Mouse (Mus musculus) adrenal gland, postnatal 14 days (tissue): ENCODE measurements around the gene Nos1ap. TPM values are rescaled to one million over a fixed set of nuclear protein-coding genes. Genes with fewer than 3 reads are reported as not detected.
A peak's percentile ranks its signal among the peaks of the same experiment; 100 is the strongest.

ENCODE experiments used
- DNase-seq: peaks from one replicate; pipeline ENCODE4 v3.0.0; 2021; ENCODE audit warnings: mixed read lengths
- total RNA-seq: library from RNA; stranded (reverse); gene quantifications from 2 replicates; pipeline ENCODE4 v1.2.3, GENCODE M21; 2021

Gene Nos1ap
- total RNA-seq, 1 experiment from 2014 or later, result 20.0 TPM

DNA sequence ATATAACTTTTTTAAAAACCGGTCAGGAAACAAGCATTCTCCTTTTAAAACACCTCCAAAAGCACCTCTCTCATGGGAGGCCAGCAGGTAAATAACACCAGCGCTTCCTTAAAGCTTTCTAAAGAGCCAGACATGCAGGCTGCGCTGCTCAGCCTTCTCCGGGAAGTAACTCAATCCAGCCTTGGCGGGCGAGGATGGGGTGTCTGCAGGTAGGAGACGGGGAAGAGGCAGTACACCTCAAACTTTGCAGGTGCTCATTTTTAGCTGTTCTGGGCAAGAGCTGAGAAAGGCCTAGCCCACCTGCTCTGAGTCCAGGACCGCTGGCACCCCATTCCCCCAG lies 812 bp downstream of the Nos1ap start:
- DNase-seq, result no peak

DNA sequence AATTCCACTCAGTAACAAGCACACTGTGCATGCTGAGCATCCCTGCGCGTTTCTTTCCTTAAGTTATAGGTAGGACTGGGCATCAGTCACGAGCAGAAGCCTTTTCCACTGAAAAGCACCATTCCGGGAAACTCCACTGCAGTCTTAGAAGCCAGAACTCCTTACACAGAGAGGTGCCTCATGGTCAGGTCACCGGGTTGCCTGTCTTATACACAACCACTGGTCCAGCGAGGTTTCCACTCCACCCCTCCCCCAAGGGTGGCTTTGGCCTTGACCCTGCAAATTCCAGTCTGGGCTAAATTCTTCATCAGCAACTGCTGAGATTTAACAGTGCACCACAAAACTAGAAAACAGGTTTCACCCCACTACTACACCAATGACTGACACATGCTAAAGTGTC lies 1.3 kb downstream of the Nos1ap start:
- peak; percentile 47 for DNase-seq

DNA sequence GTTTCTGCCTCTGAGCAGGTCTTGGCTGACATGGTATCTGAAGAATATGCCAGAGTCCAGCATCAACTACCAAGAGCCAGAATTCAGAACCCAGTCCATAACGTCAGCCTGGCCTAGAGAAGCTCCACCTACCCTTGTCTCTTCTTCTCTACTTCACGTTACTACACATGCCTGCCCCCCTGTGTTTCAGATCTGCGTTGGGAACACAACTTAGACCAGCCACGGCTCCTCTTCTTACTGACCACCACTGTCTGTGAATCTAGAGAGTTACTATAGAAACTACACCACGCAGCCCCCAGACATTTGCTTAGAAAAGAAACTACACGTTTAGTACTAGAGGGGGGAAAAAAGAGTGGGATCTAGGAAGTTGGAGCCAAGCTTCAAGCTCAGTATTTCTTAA lies 2.9 kb downstream of the Nos1ap start:
- DNase-seq, result no peak

DNA sequence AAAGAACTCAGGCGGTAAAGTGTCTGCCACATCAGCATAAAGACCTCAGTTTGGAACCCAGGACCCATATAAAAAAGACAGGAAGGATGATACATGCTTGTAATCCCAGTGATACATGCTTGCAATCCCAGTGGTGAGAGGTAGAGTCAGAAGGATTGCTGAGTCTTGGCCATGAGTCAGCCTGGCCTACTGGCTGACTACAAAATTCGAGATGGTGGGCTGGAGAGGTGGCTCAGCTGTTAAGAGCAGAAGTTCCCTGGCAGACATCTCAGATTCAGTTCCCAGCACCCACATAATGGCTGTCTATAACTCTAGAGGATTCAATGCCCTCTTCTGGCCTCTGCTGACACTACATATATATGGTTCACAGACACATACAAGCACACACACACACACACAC lies 5.7 kb downstream of the Nos1ap start:
- DNase-seq, result no peak

DNA sequence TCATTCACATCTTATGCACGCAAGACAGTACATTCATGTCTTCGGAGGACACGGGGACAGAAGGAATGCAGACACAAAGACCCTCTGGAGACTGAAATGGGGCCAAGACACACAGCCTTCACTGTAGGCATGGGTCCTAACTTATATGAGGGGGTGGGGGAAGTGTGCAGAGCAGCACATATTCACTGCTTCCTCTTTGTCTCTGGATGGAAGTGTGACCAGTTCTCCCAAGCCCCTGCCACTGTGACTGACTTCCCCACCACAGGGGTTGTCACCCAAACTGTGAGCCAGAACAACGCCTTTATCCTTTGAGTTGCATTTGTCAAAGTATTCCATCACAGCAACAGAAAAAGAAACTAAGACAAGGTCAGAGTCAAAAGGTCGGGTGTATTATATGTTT lies 7.3 kb downstream of the Nos1ap start:
- no peak for DNase-seq

DNA sequence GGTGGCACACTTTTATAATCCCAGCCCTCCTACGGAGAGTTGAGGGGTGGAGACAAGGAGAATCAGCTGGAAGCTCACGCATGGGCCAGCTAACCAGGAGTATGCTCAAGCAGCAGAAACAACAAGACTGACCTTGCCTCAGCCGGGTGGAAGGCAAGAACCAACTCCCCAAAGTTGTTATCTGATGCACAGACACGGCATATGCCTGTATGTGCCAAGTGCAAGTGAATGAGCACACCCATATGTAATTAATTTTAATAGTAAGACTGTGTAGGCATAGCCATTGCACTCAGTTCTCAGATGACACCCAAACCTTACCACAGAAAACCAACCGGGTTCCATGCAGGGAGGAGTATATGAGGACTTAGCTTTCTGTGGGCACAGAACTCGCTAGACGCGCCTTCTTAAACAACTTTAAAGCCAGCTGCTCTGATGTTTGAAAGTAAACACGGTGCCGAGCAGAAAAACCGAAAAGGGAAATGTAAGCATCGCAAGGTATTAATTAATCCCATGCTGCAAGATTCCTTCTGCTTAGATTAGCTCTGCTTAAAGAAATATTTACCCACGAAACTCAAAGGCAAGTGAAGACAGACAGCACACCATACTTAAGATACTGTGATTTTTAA lies 9.1 kb downstream of the Nos1ap start:
- no peak for DNase-seq

DNA sequence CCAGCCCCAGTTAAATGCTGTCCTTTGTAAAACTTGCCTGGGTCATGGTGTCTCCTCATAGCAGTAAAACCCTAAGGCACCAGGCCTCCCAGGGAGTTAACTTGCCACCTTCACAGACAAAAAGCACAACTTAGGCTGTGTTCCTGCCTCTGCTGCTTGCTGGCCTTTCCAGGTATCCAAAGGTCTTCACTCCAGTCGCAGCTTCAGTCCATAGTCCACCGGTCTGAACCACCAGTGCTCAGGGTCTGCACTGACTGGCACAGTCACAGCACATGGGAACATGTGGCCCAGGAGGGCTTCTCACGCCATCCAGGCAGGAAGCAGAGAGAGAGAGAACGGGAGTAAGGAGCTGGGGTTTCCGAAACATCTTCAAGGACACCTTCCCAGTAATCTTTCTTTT lies 10.2 kb downstream of the Nos1ap start:
- no peak for DNase-seq

DNA sequence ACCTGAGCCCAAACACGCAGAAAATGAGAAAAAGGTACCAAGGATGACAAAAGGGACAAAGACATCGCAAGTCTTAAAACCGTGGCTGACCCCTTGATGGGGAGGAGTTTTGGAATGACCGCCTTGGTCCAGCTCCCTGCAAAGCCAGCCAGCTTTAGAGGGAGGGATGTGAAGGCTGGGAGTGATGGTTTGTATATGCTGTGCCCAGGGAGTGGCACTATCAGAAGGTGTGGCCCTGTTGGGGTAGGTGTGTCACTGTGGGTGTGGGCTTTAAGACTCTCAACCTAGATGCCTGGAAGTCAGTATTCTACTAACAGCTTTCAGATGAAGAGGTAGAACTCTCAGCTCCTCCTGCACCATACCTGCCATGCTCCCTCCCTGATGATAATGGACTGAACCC lies 10.6 kb downstream of the Nos1ap start:
- DNase-seq, result no peak

GRCm38 (mm10) chr1:170576728-170577065 lies 13.0 kb downstream of the Nos1ap start:
- DNase-seq, result no peak

- DNase-seq, result no peak
These were observed 13.5 kb downstream of the Nos1ap start for GRCm38 (mm10) chr1:170576012-170576727.

DNA sequence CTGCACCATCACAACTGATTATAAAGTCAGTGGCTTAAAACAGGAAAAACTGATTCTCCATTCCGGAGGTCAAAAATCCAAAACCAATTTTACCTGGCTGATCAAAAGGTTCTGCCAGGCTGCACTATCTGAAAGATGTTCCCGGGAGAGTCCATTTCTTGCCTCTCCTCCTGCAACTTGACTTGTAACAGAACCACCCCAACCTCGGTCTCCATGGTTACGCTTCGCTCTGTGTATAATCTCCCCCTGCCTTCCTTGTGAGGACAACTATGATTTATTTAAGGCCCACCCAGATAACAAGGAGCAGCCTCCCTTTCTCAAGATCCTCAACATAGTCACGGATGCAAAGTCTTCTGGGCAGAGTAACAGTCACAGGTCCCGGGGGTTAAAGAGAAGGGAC lies 16.5 kb downstream of the Nos1ap start:
- DNase-seq, result no peak

DNA sequence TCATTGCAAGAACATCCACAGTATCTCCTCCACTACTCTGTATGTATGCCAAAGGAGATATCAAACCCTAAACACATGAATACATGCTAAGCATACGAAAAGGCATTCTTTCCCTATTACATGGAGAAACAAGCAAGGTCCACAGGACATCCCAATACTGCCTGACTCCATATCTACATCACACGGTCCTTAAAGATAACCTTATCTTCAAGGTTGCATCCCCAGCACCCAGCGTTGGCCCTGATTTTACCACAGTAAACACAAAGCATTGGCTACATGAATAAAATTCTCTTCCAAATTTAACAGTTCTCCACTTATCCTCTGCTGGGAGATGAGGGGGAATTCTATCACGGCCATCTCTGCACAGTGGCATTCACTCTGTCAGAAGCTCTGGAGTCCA lies 22.7 kb downstream of the Nos1ap start:
- no peak for DNase-seq

DNA sequence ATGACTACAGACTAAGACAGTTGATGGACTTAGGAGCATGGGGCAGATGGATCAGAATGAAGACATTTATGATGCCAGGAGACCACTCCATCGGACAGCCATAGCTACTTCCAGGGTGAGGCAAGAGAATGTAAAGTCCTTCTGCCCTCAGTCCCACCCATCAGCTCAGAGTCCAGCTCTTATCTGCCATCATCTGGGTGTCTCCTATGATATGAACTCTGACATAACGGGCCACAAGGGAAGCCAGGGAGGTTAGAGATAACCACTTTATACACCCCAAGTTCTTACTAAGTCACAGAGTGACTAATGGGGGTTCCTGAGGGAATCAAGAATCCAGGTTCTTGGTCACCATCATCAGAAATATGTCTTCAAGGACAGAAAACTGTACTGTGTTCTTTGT lies 23.1 kb downstream of the Nos1ap start:
- DNase-seq, result no peak

GRCm38 (mm10) chr1:170564926-170565325 lies 24.7 kb downstream of the Nos1ap start:
- DNase-seq, result no peak

GRCm38 (mm10) chr1:170562431-170562830 lies 27.2 kb downstream of the Nos1ap start:
- DNase-seq, result no peak

- DNase-seq, result no peak
These were observed 28.9 kb downstream of the Nos1ap start for GRCm38 (mm10) chr1:170560768-170561167.

- DNase-seq, result no peak
These were observed 31.7 kb downstream of the Nos1ap start for GRCm38 (mm10) chr1:170557962-170558361.

DNA sequence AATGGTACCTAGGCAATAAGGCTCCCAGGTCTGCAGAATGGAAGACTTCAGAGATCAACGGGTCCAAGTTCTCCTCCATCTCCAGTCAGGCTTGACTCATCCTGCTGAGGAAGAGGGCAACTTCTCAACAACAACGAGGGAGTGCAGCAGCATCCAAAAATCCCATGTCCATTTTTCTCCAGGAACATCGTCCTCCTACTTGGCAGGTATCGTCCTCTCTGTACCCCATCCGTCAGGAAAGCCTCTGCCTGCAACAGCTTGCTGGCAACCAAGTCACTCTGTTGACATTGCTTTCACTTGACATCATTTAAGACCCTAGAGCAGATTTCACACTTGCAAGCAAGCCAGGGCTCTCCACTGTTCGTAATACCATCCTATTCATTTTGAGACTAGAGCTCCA lies 33.0 kb downstream of the Nos1ap start:
- DNase-seq, result no peak

DNA sequence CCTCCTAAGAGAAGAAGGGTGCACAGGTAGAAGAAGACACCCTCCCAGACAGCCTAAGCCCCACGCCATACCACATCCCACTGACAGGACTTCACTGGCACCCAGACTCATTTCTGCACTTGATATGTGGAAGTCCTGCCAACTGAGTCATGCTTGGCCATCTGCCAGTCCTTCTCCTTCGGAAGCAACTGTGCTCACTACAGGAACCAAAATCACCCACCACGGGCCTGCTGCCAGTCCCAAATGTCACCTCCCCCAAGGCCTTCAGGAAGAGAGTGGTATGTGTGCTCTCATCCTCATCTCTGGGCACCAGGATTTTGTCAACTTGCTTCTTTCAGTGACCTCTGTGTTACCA lies 34.7 kb downstream of the Nos1ap start:
- DNase-seq, result peak; percentile 93

DNA sequence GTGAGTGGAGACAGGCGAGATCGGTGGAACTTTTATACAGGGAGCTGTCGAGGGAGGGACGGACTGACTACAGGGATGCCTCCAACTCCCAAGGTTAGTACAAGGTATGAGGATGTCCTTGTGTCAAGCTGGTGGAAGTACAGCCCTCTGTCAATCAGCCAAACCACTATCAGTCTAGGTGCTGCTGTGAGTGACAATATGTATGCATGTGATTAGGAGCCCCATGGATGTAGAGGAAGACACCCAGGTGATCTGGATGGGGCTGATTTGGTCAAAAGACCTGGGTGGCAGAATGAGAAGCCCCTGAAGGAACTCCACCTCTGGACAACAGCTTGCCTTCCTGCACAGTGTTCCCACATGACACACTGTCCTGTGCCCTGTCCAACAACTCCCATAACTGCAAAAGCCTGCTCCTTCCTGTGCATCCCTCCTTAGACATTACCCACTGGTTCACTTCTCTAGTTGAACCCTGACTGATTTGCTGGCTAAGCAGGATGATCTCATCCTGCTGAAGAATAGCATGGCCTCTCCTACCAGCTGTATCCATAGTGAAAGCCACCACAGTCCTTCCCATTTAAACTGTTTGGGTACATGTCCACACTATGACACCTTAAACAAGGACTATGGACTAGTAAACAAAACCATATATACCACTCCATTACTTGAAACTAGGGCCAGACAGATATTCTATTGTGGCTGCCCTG lies 35.3 kb downstream of the Nos1ap start:
- no peak for DNase-seq

DNA sequence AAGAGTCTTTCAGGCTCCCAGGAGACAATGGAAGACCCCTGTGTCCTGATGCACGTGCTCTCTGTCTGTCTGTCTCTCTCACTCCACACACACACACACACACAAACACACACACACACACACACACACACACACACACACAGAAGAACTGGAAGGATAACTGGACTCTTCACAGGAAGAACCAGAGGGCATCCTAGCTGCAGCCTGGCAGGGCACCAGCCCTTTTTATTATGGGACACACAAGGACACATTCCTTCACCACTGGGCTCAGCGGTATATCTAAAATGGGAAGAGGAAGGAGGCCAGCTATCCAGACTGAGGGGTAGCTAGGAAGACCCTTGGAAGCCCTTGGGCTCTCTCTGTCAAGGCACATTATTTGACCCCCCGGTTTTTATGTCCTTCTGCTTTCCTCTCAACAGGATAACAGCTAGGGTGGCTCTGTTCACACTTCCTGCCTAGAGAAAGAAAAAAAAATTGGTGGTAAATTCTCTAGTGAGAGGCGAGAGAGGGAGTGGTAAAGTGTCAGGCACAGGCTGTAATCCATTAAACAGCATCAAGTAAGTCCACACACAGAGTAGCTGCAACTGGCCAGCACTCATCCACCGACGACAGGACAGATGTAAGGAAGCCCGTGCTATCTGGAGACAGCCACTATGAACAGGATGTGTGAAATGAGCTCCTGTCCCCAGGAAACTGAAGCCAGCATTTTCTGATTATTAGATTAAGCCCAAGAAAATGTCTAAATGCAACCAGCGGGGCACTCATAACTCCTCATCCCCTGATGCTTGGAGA lies 38.8 kb downstream of the Nos1ap start:
- DNase-seq, result peak; percentile 45

DNA sequence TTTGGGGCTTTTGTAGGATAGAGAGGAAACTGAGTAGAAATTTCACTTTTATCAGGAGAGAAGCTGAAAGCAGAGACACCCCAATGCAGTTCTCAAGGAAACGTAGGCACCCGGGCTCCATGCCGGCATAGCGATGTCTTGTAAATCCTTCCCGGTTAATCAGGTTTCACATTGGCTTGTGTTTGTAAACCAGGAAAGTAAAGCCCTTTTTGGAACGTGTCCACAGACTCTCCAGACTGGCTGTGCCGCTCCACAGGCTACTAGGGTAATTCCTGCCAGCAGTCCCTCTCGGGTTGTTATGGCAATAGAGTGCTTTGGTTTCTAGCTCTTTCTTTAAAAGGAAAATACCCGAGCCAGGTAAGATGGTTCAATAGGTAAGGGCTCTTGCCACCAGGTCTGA lies 40.6 kb downstream of the Nos1ap start:
- no peak for DNase-seq

- no peak for DNase-seq
These were observed 41.4 kb downstream of the Nos1ap start for GRCm38 (mm10) chr1:170548192-170548795.
